Mouse (Mus musculus): ENCODE data around the gene Snrpg.

Gene Snrpg

GRCm38 (mm10) chr6:86398986-86399385 is 27.9 kb downstream of the Snrpg start:
- no peak for DNase-seq (ENCODE audit: low spot score in 2 of 2)

GRCm38 (mm10) chr6:86399995-86400394 is 28.9 kb downstream of the Snrpg start:
- DNase-seq (ENCODE audit: low spot score in 2 of 2), result no peak

- peak; percentile 79 to 82 for DNase-seq (ENCODE audit: low spot score in 2 of 2)
Measured at GRCm38 (mm10) chr6:86400972-86401371, 29.9 kb downstream of the Snrpg start.

GRCm38 (mm10) chr6:86402681-86403607 is 31.8 kb downstream of the Snrpg start:
- no peak for DNase-seq (ENCODE audit: low spot score in 2 of 2)

- peak in 1 of 2 experiments; percentile 86 for DNase-seq (ENCODE audit: low spot score in 2 of 2)
Measured at GRCm38 (mm10) chr6:86403728-86404099, 32.6 kb downstream of the Snrpg start.

GRCm38 (mm10) chr6:86404100-86404861 is 33.2 kb downstream of the Snrpg start, which contains the start of gene Tia1:
Gene Tia1 (plus strand): TSS chr6:86404219.
- peak; percentile 97 to 98 for DNase-seq (ENCODE audit: low spot score in 2 of 2)

GRCm38 (mm10) chr6:86404996-86405395 is 33.9 kb downstream of the Snrpg start:
- peak in 1 of 2 experiments; percentile 15 for DNase-seq (ENCODE audit: low spot score in 2 of 2)

- DNase-seq (ENCODE audit: low spot score in 2 of 2), result no peak
Measured at GRCm38 (mm10) chr6:86406306-86406705, 35.2 kb downstream of the Snrpg start.

- no peak for DNase-seq (ENCODE audit: low spot score in 2 of 2)
Measured at GRCm38 (mm10) chr6:86418711-86419110, 47.6 kb downstream of the Snrpg start.

- no peak for DNase-seq (ENCODE audit: low spot score in 2 of 2)
Measured at GRCm38 (mm10) chr6:86419239-86419638, 48.1 kb downstream of the Snrpg start.

GRCm38 (mm10) chr6:86420491-86420890 is 49.4 kb downstream of the Snrpg start:
- no peak for DNase-seq (ENCODE audit: low spot score in 2 of 2)

- no peak for DNase-seq (ENCODE audit: low spot score in 2 of 2)
Measured at GRCm38 (mm10) chr6:86426358-86426757, 55.3 kb downstream of the Snrpg start, which contains the start of gene Gm44790. Gene Gm44790 (plus strand): TSS chr6:86426658.

Measured in spleen, postnatal 36 days (tissue).